Mouse (Mus musculus) gastrocnemius, adult 8-10 months (tissue): ENCODE results near the gene Gm17654. TPM values are rescaled to one million over a fixed set of nuclear protein-coding genes. Genes with fewer than 3 reads are reported as not detected.
"Not testable (repeated sequence)": the region's sequence is repeated elsewhere in the genome, so short reads cannot be mapped to it uniquely, and the experiment has no call there.

Experiments
- DNase-seq, 2 experiments: peaks; one replicate each; pipeline ENCODE4 v3.0.0; 2022; ENCODE audit warnings: low spot score in 2 of 2
- total RNA-seq, 4 experiments: library from RNA; stranded (reverse); gene quantifications; 2 replicates each; pipeline ENCODE4 v1.2.4; 2022

Gene Gm17654
- total RNA-seq, result not detected

- DNase-seq, result not testable (repeated sequence)
These were observed at the start of gene Gm17654 for GRCm38 (mm10) chr14:43579046-43579445. TSS of gene Gm17654 (minus strand) at chr14:43579146.

- not testable (repeated sequence) for DNase-seq
These were observed 29.0 kb upstream of the Gm17654 start, which contains the start of gene Gm10375 for GRCm38 (mm10) chr14:43607913-43608312. TSS of gene Gm10375 (minus strand) at chr14:43608013.

GRCm38 (mm10) chr14:43577969-43578368 lies 977 bp downstream of the Gm17654 start:
- not testable (repeated sequence) for DNase-seq

GRCm38 (mm10) chr14:43552271-43552670 lies 26.7 kb downstream of the Gm17654 start:
- not testable (repeated sequence) for DNase-seq

GRCm38 (mm10) chr14:43546281-43546680 lies 32.7 kb downstream of the Gm17654 start:
- DNase-seq, result not testable (repeated sequence)

GRCm38 (mm10) chr14:43543276-43543675 lies 35.7 kb downstream of the Gm17654 start, which contains the start of gene Gm5799:
TSS of gene Gm5799 (plus strand) at chr14:43543576.
- not testable (repeated sequence) for DNase-seq

- not testable (repeated sequence) for DNase-seq
These were observed 40.8 kb downstream of the Gm17654 start for GRCm38 (mm10) chr14:43538144-43538543.

GRCm38 (mm10) chr14:43532387-43532786 lies 46.6 kb downstream of the Gm17654 start:
- peak in 1 of 2 experiments; percentile 9 for DNase-seq

GRCm38 (mm10) chr14:43532011-43532383 lies 46.9 kb downstream of the Gm17654 start:
- not testable (repeated sequence) for DNase-seq

GRCm38 (mm10) chr14:43531052-43532010 lies 47.6 kb downstream of the Gm17654 start:
- not testable (repeated sequence) for DNase-seq

Other genes starting within 250 kb of the Gm17654 start
- not detected for gene 1700001F09Rik, start 231.3 kb downstream of the Gm17654 start, total RNA-seq
- gene Gm8138, start 162.8 kb downstream of the Gm17654 start, total RNA-seq, result not detected
- not detected for gene Gm5799, start 35.6 kb downstream of the Gm17654 start, total RNA-seq
- not detected for gene Gm10375, start 28.9 kb upstream of the Gm17654 start, total RNA-seq
- not detected for gene Gm8165, start 98.1 kb upstream of the Gm17654 start, total RNA-seq
- under 1 TPM in 1 of 4 experiments, not detected in 3; 0.43 TPM for gene Gm7324, start 118.7 kb upstream of the Gm17654 start, total RNA-seq
- gene Gm16506, start 148.3 kb upstream of the Gm17654 start, total RNA-seq, result not detected
- gene Gm6526, start 168.7 kb upstream of the Gm17654 start, total RNA-seq, result not detected
- not detected for gene Gm8180, start 205.6 kb upstream of the Gm17654 start, total RNA-seq